Mouse (Mus musculus) heart, adult 2 months (tissue): ENCODE results near the gene Plscr4. TPM values are rescaled to one million over a fixed set of nuclear protein-coding genes. Genes with fewer than 3 reads are reported as not detected.

ENCODE experiments used
- DNase-seq, 2 experiments: peaks; one replicate each; pipeline ENCODE4 v3.0.0; 2021
- H3K27ac ChIP-seq: fragments of 200-600 bp; 2 replicates; pipeline ENCODE4 v1.8.1; 2022
- H3K27me3 ChIP-seq: fragments of 200-500 bp; 2 replicates; pipeline ENCODE4 v1.6.1; 2012; ENCODE audit warnings: mild to moderate bottlenecking, low read length, inconsistent platforms, mixed read lengths; ENCODE audit not compliant: control insufficient read depth, insufficient read depth
- H3K36me3 ChIP-seq: fragments of 200-500 bp; 2 replicates; pipeline ENCODE4 v1.6.1; 2012; ENCODE audit warnings: low read length, inconsistent platforms; ENCODE audit not compliant: control insufficient read depth, insufficient read depth
- H3K4me1 ChIP-seq: fragments of 200-500 bp; 2 replicates; pipeline ENCODE4 v1.6.1; 2011; ENCODE audit warnings: low read length; ENCODE audit not compliant: control insufficient read depth, insufficient read depth
- H3K4me3 ChIP-seq: fragments of 200-600 bp; 2 replicates; pipeline ENCODE4 v1.8.1; 2022
- H3K79me2 ChIP-seq: fragments of 200-500 bp; replicated peaks from 2 replicates; pipeline ENCODE4 v1.6.1; 2012; ENCODE audit warnings: mild to moderate bottlenecking, inconsistent platforms, low read length, moderate library complexity, mixed read lengths; ENCODE audit not compliant: control insufficient read depth, insufficient read depth
- H3K9ac ChIP-seq: fragments of 200-500 bp; 2 replicates; pipeline ENCODE4 v1.6.1; 2012; ENCODE audit warnings: low read depth, mild to moderate bottlenecking, control low read depth, inconsistent platforms, low read length, mixed read lengths
- CTCF ChIP-seq: fragments of 200-600 bp; IDR thresholded peaks from 2 replicates; pipeline ENCODE4 v1.8.1; 2022; ENCODE audit warnings: antibody characterized with exemption, mild to moderate bottlenecking, moderate library complexity
- EP300 ChIP-seq: fragments of 200-500 bp; IDR thresholded peaks from 2 replicates; pipeline ENCODE4 v1.6.1; 2011; ENCODE audit warnings: low read depth, low read length, control low read depth; ENCODE audit not compliant: insufficient read depth
- POLR2A ChIP-seq: fragments of 200-500 bp; IDR thresholded peaks from 2 replicates; pipeline ENCODE4 v1.6.1; 2011; ENCODE audit warnings: mild to moderate bottlenecking, low read depth, low read length, control low read depth; ENCODE audit not compliant: insufficient read depth
- WGBS: fragments of 180-500 bp; shearing (Covaris S2); methylation state at CpG from one replicate; pipeline ENCODE4 v1.1.7; 2018; 5-methylcytosine and 5-hydroxymethylcytosine counted together
- intact Hi-C: fragments of 180-260 bp; cut with DNase I; formaldehyde crosslinking; loops from one replicate; pipeline ENCODE4 v1.15.1; 2025
- long read RNA-seq: library from polyadenylated mRNA; stranded (forward); transcript quantifications from one replicate; pipeline ENCODE4 v2.0.0, GENCODE M21; 2021
- polyA plus RNA-seq: library from polyadenylated mRNA; depleted of rRNA; stranded (reverse); fragments of >200 nt; gene quantifications from 2 replicates; pipeline ENCODE4 v1.2.3, GENCODE M21; 2012; rRNA removed
- total RNA-seq, 2 experiments: library from RNA; stranded (reverse); gene quantifications; 2 replicates each; pipeline ENCODE4 v1.2.3; 2021

The Plscr4 gene
- 1 to 10 TPM; 6.8 to 7.4 TPM for total RNA-seq
- polyA plus RNA-seq, result 8.1 and 10.3 TPM in 2 replicates
- long read RNA-seq, transcript Plscr4-201 (9 exons, 3,204 nt), result major isoform, 13 of 14 reads
- long read RNA-seq, partial matches to known transcripts, result 0 of 14 reads
- long read RNA-seq, other reads (novel, unspliced or antisense), result 1 of 14 reads

DNA sequence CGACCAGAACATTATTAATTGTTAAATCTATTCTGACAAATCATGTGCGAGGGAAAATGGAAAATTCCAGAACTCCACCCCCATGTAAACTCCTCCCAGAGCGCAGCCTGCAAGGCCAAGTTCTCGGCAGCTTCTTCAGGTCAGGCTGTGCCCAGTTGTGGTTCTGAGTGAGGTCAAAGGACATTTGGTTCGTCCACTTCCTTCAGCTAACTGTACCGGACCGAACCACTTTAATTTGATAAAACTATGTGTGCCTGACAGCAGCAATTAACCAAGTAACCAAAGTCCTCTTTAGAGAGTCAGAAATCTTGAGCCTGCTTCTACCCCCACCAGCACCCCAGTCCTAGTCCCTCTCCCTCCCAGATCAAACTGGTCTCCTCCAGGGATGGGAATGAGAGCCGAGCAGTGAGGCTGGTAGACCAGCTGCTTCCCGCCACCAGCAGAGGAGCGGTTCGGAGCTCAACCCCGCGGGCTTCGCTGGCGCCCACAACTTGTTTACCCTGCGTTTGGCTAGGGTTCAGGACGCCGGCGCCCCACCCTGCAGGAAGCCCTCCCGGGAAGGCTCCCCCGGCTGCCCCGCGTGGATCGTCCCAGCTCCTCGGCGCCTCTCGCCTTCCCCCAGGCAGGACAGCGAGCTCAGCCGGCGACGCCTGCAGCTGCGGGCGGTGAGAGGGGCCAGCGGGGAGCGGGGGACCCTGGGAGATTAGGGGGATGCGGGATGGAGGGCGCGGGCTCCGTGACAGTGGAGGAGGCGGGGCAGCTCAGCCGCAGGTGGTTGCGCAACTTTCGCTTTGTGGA, at the start of gene Plscr4:
Gene Plscr4, plus strand, starts transcription at position 113 of the 798 bp plus-strand sequence.
- Histone ChIP-seq H3K27ac (peak within 1 kb of the TSS; percentile 96), H3K9ac (peak within 1 kb of the TSS; percentile 93), H3K4me1 (peaks cover 1% of the 10 kb centered on the region; the same call in 1 of the 2 replicates), H3K27me3 (no peaks in the 10 kb centered on the region), H3K4me3 (peak within 1 kb of the TSS; percentile 86), H3K36me3 (peaks cover 2% of the 10 kb centered on the region), H3K79me2 (no peaks in the 10 kb centered on the region)
- peak; percentile 80; the same call in 1 of the 2 replicates for TF ChIP-seq EP300
- TF ChIP-seq POLR2A, result peak; percentile 99
- TF ChIP-seq CTCF, result peak; percentile 32
- intact Hi-C loops, result loop anchor here (5.0 kb wide), 5 partner anchors 45 to 240 kb away; partner anchors contain the start of genes Plod2 and Plscr2
- peak; percentile 89 to 91 for DNase-seq
- 4% methylated on average over 43 of the region's 43 CpGs for WGBS

GRCm38 (mm10) chr9:92410225-92410624, 46.9 kb upstream of the Plscr4 start:
- H3K79me2 ChIP-seq, result no peaks in the 10 kb centered on the region
- H3K36me3 ChIP-seq, result peaks cover 6% of the 10 kb centered on the region
- no peak overlapping the region for H3K9ac ChIP-seq
- WGBS, result 89% methylated on average over 3 of the region's 3 CpGs
- H3K27ac ChIP-seq, result no peak overlapping the region
- H3K4me1 ChIP-seq, result peaks cover 2% of the 10 kb centered on the region
- H3K4me3 ChIP-seq, result no peak overlapping the region
- DNase-seq, result no peak
- TF ChIP-seq CTCF, result no peak
- TF ChIP-seq EP300, result no peak
- no peak for TF ChIP-seq POLR2A
- intact Hi-C loops, result loop anchor here (5.0 kb wide), 2 partner anchors 47 to 68 kb away; partner anchors contain the start of gene Plscr4
- H3K27me3 ChIP-seq, result no peaks in the 10 kb centered on the region

GRCm38 (mm10) chr9:92412045-92412444, 45.1 kb upstream of the Plscr4 start:
- Histone ChIP-seq H3K9ac (no peak overlapping the region), H3K4me3 (no peak overlapping the region), H3K27ac (peak overlapping the region; percentile 63), H3K27me3 (no peaks in the 10 kb centered on the region), H3K36me3 (peaks cover 6% of the 10 kb centered on the region), H3K4me1 (peaks cover 2% of the 10 kb centered on the region), H3K79me2 (no peaks in the 10 kb centered on the region)
- WGBS, result 15% methylated on average over 2 of the region's 2 CpGs
- DNase-seq, result peak; percentile 40 to 60
- intact Hi-C loops, result loop anchor here (5.0 kb wide), 2 partner anchors 45 to 70 kb away; partner anchors contain the start of gene Plscr4
- no peak for TF ChIP-seq POLR2A
- no peak for TF ChIP-seq CTCF
- no peak for TF ChIP-seq EP300

DNA sequence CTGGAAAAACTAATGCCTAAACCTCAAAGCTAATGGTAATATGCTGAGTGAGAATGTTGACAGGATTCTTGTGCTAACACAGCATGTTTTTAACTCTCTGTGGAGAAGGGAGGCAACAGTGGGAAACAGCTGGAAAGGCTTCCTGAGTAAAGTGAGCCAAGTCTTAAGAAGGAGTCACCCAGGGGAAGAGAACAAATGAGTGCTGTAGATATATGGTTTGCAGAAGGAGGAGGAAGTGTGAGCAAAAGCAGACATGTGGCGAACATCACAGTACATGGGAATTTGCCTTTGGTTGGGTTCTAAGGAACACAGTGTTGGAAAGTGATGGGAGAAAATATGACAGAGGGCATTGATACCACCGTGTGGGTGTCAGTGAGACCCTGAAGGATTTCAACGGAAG, 43.5 kb upstream of the Plscr4 start:
- Histone ChIP-seq H3K27ac (peak overlapping the region; percentile 2; the same call in 1 of the 2 replicates), H3K4me1 (peaks cover 2% of the 10 kb centered on the region), H3K9ac (no peak overlapping the region), H3K36me3 (peaks cover 6% of the 10 kb centered on the region), H3K79me2 (no peaks in the 10 kb centered on the region), H3K4me3 (no peak overlapping the region), H3K27me3 (no peaks in the 10 kb centered on the region)
- TF ChIP-seq EP300, result no peak
- intact Hi-C loops, result loop anchor here (5.0 kb wide), 2 partner anchors 44 to 71 kb away; partner anchors contain the start of gene Plscr4
- peak in 1 of 2 experiments; percentile 8 for DNase-seq
- 50% methylated on average over 3 of the region's 3 CpGs for WGBS

- H3K36me3 ChIP-seq, result no peaks in the 10 kb centered on the region
- H3K4me3 ChIP-seq, result no peak overlapping the region
- H3K4me1 ChIP-seq, result no peaks in the 10 kb centered on the region
- no peak for TF ChIP-seq EP300
- TF ChIP-seq CTCF, result no peak
- TF ChIP-seq POLR2A, result no peak
- intact Hi-C loops, result no loop called here
- no peak overlapping the region for H3K9ac ChIP-seq
- no peaks in the 10 kb centered on the region for H3K79me2 ChIP-seq
- no peak overlapping the region for H3K27ac ChIP-seq
- no peaks in the 10 kb centered on the region for H3K27me3 ChIP-seq
- DNase-seq, result no peak
Measured at GRCm38 (mm10) chr9:92437781-92438180, 19.4 kb upstream of the Plscr4 start.

- Histone ChIP-seq H3K4me3 (no peak overlapping the region), H3K9ac (no peak overlapping the region), H3K4me1 (no peaks in the 10 kb centered on the region), H3K79me2 (no peaks in the 10 kb centered on the region), H3K27ac (no peak overlapping the region), H3K27me3 (no peaks in the 10 kb centered on the region), H3K36me3 (no peaks in the 10 kb centered on the region)
- no peak for TF ChIP-seq POLR2A
- no peak for TF ChIP-seq CTCF
- no peak for TF ChIP-seq EP300
- 81% methylated on average over 4 of the region's 4 CpGs for WGBS
- intact Hi-C loops, result no loop called here
- no peak for DNase-seq
Measured at GRCm38 (mm10) chr9:92441468-92441867, 15.7 kb upstream of the Plscr4 start.
